Mouse (Mus musculus) embryonic fibroblast, embryonic 13.5 days (primary cell): ENCODE results near the gene Dhx33.

Experiments
- CTCF ChIP-seq: IDR thresholded peaks from 2 replicates; pipeline ENCODE4 v1.5.1; 2011; ENCODE audit warnings: mild to moderate bottlenecking, control low read depth, low read length, moderate library complexity, borderline replicate concordance; ENCODE audit not compliant: insufficient read depth
- POLR2A ChIP-seq: IDR thresholded peaks from 2 replicates; pipeline ENCODE4 v1.6.1; 2011; ENCODE audit warnings: low read depth, mild to moderate bottlenecking, control low read depth, low read length, moderate library complexity

GRCm38 (mm10) chr11:70969271-70969794 is 34.9 kb downstream of the Dhx33 start:
- TF ChIP-seq POLR2A: no peak
- no peak for TF ChIP-seq CTCF
